Mouse (Mus musculus) neural tube, embryonic 14.5 days (tissue): ENCODE results near the gene Scgb3a1. TPM values are rescaled to one million over a fixed set of nuclear protein-coding genes. Genes with fewer than 3 reads are reported as not detected.

Experiments used
- ATAC-seq: fragments of 200-750 bp; cut with Nextera tagmentation; 2 replicates; pipeline ENCODE4 v1.8.0; 2017; ENCODE audit warnings: low read depth, mild to moderate bottlenecking, moderate TSS enrichment, moderate library complexity
- H3K27ac ChIP-seq: fragments of 300-500 bp; sonication (generic); 2 replicates; pipeline ENCODE4 v1.5.1; 2014; ENCODE audit warnings: low read depth, mild to moderate bottlenecking, control low read depth, low read length, moderate library complexity, mixed read lengths
- H3K27me3 ChIP-seq: fragments of 300-500 bp; sonication (generic); 2 replicates; pipeline ENCODE4 v1.6.1; 2014; ENCODE audit warnings: low read length; ENCODE audit not compliant: control insufficient read depth, insufficient read depth
- H3K36me3 ChIP-seq: fragments of 300-500 bp; sonication (generic); 2 replicates; pipeline ENCODE4 v1.6.1; 2014; ENCODE audit warnings: low read length, mixed read lengths; ENCODE audit not compliant: control insufficient read depth, insufficient read depth
- H3K4me1 ChIP-seq: fragments of 300-500 bp; sonication (generic); 2 replicates; pipeline ENCODE4 v1.6.1; 2014; ENCODE audit warnings: low read length; ENCODE audit not compliant: control insufficient read depth, insufficient read depth
- H3K4me2 ChIP-seq: fragments of 300-500 bp; sonication (generic); 2 replicates; pipeline ENCODE4 v1.6.1; 2014; ENCODE audit warnings: mild to moderate bottlenecking, low read depth, low read length, control low read depth
- H3K4me3 ChIP-seq: fragments of 300-500 bp; sonication (generic); 2 replicates; pipeline ENCODE4 v1.5.1; 2014; ENCODE audit warnings: low read depth, low read length, control low read depth, mixed read lengths
- H3K9ac ChIP-seq: fragments of 300-500 bp; sonication (generic); replicated peaks from 2 replicates; pipeline ENCODE4 v1.6.1; 2014; ENCODE audit warnings: low read depth, mild to moderate bottlenecking, control low read depth, low read length, mixed read lengths
- H3K9me3 ChIP-seq: fragments of 300-500 bp; sonication (generic); 2 replicates; pipeline ENCODE4 v1.6.1; 2016; ENCODE audit warnings: low read length; ENCODE audit not compliant: control insufficient read depth
- WGBS: fragments of 180-500 bp; shearing (Covaris S2); extraction: QIAGEN DNeasy Blood & Tissue Kit; methylation state at CpG from one replicate; pipeline ENCODE4 v1.1.7; 2014; 5-methylcytosine and 5-hydroxymethylcytosine counted together
- polyA plus RNA-seq: library from polyadenylated mRNA; unstranded; fragments of >200 nt; fragmentation: Nextera tagmentation; extraction: Ambion mirVana; gene quantifications from 2 replicates; pipeline ENCODE4 v1.2.1, GENCODE M21; 2014

Gene Scgb3a1
- polyA plus RNA-seq, 1 experiment from 2014 or later = not detected

- H3K4me1 ChIP-seq = no peaks in the 10 kb centered on the region
- H3K27me3 ChIP-seq = no peaks in the 10 kb centered on the region
- no peaks in the 10 kb centered on the region for H3K9me3 ChIP-seq
- H3K4me3 ChIP-seq = no peak overlapping the region
- no peak overlapping the region for H3K9ac ChIP-seq
- peaks cover 25% of the 10 kb centered on the region for H3K36me3 ChIP-seq
- ATAC-seq = no peak
- no peak overlapping the region for H3K4me2 ChIP-seq
- WGBS = 81% methylated on average over 3 of the region's 3 CpGs
- H3K27ac ChIP-seq = no peak overlapping the region
These were observed 10.0 kb downstream of the Scgb3a1 start for GRCm38 (mm10) chr11:49673433-49673832.

GRCm38 (mm10) chr11:49684237-49684973 is 21.0 kb downstream of the Scgb3a1 start:
- H3K27me3 ChIP-seq = no peaks in the 10 kb centered on the region
- no peak overlapping the region for H3K9ac ChIP-seq
- H3K9me3 ChIP-seq = no peaks in the 10 kb centered on the region
- no peak overlapping the region for H3K4me2 ChIP-seq
- ATAC-seq = no peak
- H3K4me3 ChIP-seq = no peak overlapping the region
- peaks cover 45% of the 10 kb centered on the region for H3K36me3 ChIP-seq
- H3K4me1 ChIP-seq = no peaks in the 10 kb centered on the region
- WGBS = 98% methylated on average over 12 of the region's 12 CpGs
- no peak overlapping the region for H3K27ac ChIP-seq

DNA sequence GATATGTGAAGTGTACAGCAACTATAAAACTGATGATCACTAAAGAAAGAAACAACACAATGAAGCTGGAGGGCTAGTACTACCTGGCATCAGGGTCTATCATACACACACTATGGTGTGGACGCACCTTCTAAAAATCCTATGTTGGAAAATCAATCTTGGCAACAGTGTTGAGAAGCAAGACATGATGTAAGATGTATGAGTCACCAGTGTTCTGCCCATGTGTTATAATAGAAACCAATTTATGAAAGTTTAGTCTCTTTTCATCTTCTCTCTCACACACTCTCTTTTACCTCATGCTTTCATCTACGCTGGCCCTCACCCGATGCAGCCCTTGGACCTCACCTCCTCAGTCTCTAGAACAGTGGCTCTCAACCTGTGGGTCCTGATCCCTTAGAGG is 31.6 kb downstream of the Scgb3a1 start:
- Histone ChIP-seq H3K4me3 (no peak overlapping the region), H3K27me3 (no peaks in the 10 kb centered on the region), H3K4me1 (no peaks in the 10 kb centered on the region), H3K9ac (no peak overlapping the region), H3K4me2 (no peak overlapping the region), H3K9me3 (no peaks in the 10 kb centered on the region), H3K36me3 (0 out of 2 replicates have a peak, but pooled peaks cover 3% of the 10 kb centered on the region), H3K27ac (no peak overlapping the region)
- ATAC-seq = no peak
- 96% methylated on average over 3 of the region's 3 CpGs for WGBS

DNA sequence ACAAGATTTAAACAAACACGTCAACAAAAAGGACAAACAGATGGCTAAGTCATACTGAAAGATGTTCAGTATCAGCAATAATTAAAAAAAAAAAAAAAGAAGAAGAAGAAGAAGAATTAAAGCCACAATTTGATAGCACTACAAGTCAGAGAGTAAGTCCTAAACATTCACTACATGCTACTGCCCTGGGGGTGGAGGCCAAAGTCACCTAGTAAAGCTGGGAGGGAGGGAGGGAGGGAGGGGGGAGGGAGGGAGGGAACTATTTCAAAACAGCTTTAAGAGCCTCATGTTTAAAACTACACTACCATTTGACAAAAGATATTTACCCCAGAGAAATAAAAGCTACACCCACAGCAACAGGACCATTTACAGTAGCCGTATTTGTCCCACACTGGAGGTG is 32.3 kb downstream of the Scgb3a1 start:
- ATAC-seq = no peak
- Histone ChIP-seq H3K4me3 (no peak overlapping the region), H3K9me3 (no peaks in the 10 kb centered on the region), H3K36me3 (0 out of 2 replicates have a peak, but pooled peaks cover 3% of the 10 kb centered on the region), H3K27me3 (no peaks in the 10 kb centered on the region), H3K4me2 (no peak overlapping the region), H3K4me1 (no peaks in the 10 kb centered on the region), H3K27ac (no peak overlapping the region), H3K9ac (no peak overlapping the region)
- 89% methylated on average over 2 of the region's 2 CpGs for WGBS

- H3K4me1 ChIP-seq = no peaks in the 10 kb centered on the region
- no peak overlapping the region for H3K4me3 ChIP-seq
- H3K9me3 ChIP-seq = no peaks in the 10 kb centered on the region
- WGBS = 92% methylated on average over 2 of the region's 2 CpGs
- no peak for ATAC-seq
- no peak overlapping the region for H3K27ac ChIP-seq
- no peaks in the 10 kb centered on the region for H3K27me3 ChIP-seq
- H3K4me2 ChIP-seq = no peak overlapping the region
- peaks cover 8% of the 10 kb centered on the region; the same call in 1 of the 2 replicates for H3K36me3 ChIP-seq
- no peak overlapping the region for H3K9ac ChIP-seq
These were observed 33.1 kb downstream of the Scgb3a1 start for GRCm38 (mm10) chr11:49696472-49696871.

- 96% methylated on average over 5 of the region's 5 CpGs for WGBS
- no peaks in the 10 kb centered on the region for H3K27me3 ChIP-seq
- H3K27ac ChIP-seq = no peak overlapping the region
- peaks cover 15% of the 10 kb centered on the region for H3K36me3 ChIP-seq
- no peak overlapping the region for H3K4me2 ChIP-seq
- H3K9ac ChIP-seq = no peak overlapping the region
- H3K9me3 ChIP-seq = no peaks in the 10 kb centered on the region
- ATAC-seq = no peak
- no peaks in the 10 kb centered on the region for H3K4me1 ChIP-seq
- H3K4me3 ChIP-seq = no peak overlapping the region
These were observed 34.4 kb downstream of the Scgb3a1 start for GRCm38 (mm10) chr11:49697779-49698178.

DNA sequence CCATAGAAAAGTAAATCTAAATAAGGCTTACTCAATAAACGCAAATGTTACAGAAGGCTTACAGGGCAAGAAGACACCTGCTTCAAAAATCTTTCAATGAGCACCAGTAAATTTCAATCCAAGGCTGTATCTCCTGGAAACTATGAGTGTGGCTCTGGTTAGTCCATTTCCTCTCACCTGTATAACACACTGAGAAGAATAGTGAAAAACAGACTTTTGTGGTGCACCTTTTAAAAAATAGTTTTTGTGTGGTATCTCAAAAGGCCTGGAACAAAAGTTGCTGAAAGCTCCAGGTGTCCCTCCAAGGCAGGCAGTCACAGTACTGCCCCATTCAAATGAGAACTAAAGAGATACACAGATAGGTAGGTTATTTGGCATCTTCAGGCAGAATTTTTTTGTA is 35.7 kb downstream of the Scgb3a1 start:
- ATAC-seq = no peak
- H3K4me1 ChIP-seq = no peaks in the 10 kb centered on the region
- WGBS = 96% methylated on average over 1 of the region's 1 CpGs

GRCm38 (mm10) chr11:49702014-49702413 is 38.6 kb downstream of the Scgb3a1 start:
- Histone ChIP-seq H3K4me2 (no peak overlapping the region), H3K4me1 (no peaks in the 10 kb centered on the region), H3K36me3 (peaks cover 18% of the 10 kb centered on the region), H3K27ac (no peak overlapping the region), H3K9ac (no peak overlapping the region), H3K4me3 (no peak overlapping the region), H3K9me3 (no peaks in the 10 kb centered on the region), H3K27me3 (no peaks in the 10 kb centered on the region)
- 97% methylated on average over 8 of the region's 8 CpGs for WGBS
- no peak for ATAC-seq

More for the DNA sequence above, 35.7 kb downstream of the Scgb3a1 start:
- H3K27me3 ChIP-seq = no peaks in the 10 kb centered on the region
- no peak overlapping the region for H3K4me3 ChIP-seq
- H3K9me3 ChIP-seq = no peaks in the 10 kb centered on the region
- no peak overlapping the region for H3K4me2 ChIP-seq
- H3K9ac ChIP-seq = no peak overlapping the region
- no peak overlapping the region for H3K27ac ChIP-seq
- peaks cover 15% of the 10 kb centered on the region for H3K36me3 ChIP-seq

DNA sequence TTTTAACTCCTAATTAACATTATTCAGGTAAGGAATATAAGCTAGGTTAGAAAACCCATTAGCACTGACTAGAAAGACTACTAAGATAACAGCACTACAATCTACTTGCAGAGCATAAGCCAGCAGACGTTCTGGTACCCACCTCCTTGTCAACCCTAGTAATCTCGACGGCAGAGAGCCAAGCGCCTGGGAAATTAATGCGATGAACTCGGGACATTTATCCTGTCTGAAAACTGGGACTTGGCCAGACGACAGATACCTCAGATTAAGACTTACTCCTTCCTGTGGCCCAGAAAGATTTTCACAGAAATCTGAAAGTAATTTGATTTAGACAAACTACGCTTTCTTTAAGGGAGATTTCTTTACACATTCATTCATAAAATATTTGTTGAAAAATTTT is 41.4 kb downstream of the Scgb3a1 start:
- H3K27ac ChIP-seq = no peak overlapping the region
- no peak overlapping the region for H3K4me3 ChIP-seq
- no peaks in the 10 kb centered on the region for H3K27me3 ChIP-seq
- H3K9me3 ChIP-seq = no peaks in the 10 kb centered on the region
- H3K36me3 ChIP-seq = peaks cover 15% of the 10 kb centered on the region
- no peak overlapping the region for H3K4me2 ChIP-seq
- 91% methylated on average over 8 of the region's 8 CpGs for WGBS
- H3K9ac ChIP-seq = no peak overlapping the region
- 0 out of 2 replicates have a peak, but pooled peaks cover 3% of the 10 kb centered on the region for H3K4me1 ChIP-seq
- ATAC-seq = no peak
